Mouse (Mus musculus): ENCODE data around the gene Gm3187.
"Not testable (repeated sequence)": the region's sequence is repeated elsewhere in the genome, so short reads cannot be mapped to it uniquely, and the experiment has no call there.

DNA sequence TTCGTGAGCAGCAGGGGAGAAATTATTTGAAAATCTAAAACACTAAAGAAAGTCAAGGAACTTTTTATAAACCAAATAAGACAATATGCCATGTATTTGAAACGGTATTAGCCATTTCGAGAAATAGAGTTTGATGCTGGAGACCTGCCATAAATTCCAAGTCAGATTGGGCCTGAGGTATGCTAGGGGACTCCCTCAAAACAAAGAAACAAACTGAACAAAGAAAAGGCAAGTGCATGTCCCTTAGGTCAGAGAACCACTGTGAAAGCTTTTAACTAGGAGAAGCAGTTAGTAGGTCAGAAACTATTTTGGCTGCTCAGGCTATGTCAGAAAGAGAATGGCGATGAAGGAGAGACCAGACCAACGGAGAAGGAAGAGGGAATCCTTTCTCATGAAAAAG, at the start of gene Gm3187:
- TF ChIP-seq MAX (IDR thresholded peaks at IDR 0.05; ENCODE audit: low read depth); MYOD1 (IDR thresholded peaks at IDR 0.05; ENCODE audit: control insufficient read depth in 1 of 3, insufficient read length in 2 of 3, low read depth in 2 of 3): not testable (repeated sequence)
